Mouse (Mus musculus): ENCODE data around the gene Gm7971. TPM values are rescaled to one million over a fixed set of nuclear protein-coding genes. Genes with fewer than 3 reads are reported as not detected.
"Not testable (repeated sequence)": the region's sequence is repeated elsewhere in the genome, so short reads cannot be mapped to it uniquely, and the experiment has no call there.

Gm7971 gene
- not detected for total RNA-seq (2021)
- long read RNA-seq, experiment 1: 0 reads
- long read RNA-seq, experiment 2: 0 reads

GRCm38 (mm10) chr5:95594775-95595174 lies at the start of gene Gm7971:
Gene Gm7971, minus strand, starts transcription at chr5:95594875.
- not testable (repeated sequence) for DNase-seq (ENCODE audit: low spot score in 2 of 2)

Other genes starting within 250 kb of the Gm7971 start
- gene D5Ertd577e, start 138.1 kb downstream of the Gm7971 start, total RNA-seq (2021): not detected
- gene Gm3286, start 84.1 kb downstream of the Gm7971 start, total RNA-seq (2021): not detected
- not detected for gene Gm7978, start 141.3 kb upstream of the Gm7971 start, total RNA-seq (2021)
- gene Gm7982, start 147.1 kb upstream of the Gm7971 start, total RNA-seq (2021): not detected
- not detected for gene E330014E10Rik, start 181.1 kb upstream of the Gm7971 start, total RNA-seq (2021)